Mouse (Mus musculus): ENCODE results near the gene Dnaaf5. TPM values are rescaled to one million over a fixed set of nuclear protein-coding genes. Genes with fewer than 3 reads are reported as not detected.

Gene Dnaaf5
- total RNA-seq (2021), result 10 to 100 TPM; 15.8 to 16.1 TPM
- long read RNA-seq, experiment 1, transcript Dnaaf5-201 (13 exons, 3,450 nt), result major isoform, 23 of 28 reads
- long read RNA-seq, experiment 1, partial matches to known transcripts, result 2 of 28 reads
- long read RNA-seq, experiment 1, other reads (novel, unspliced or antisense), result 3 of 28 reads
- long read RNA-seq, experiment 2, transcript Dnaaf5-201 (13 exons, 3,450 nt), result major isoform, 35 of 50 reads
- long read RNA-seq, experiment 2, partial matches to known transcripts, result 14 of 50 reads
- long read RNA-seq, experiment 2, other reads (novel, unspliced or antisense), result 1 of 50 reads

- peak; percentile 89 to 92 for DNase-seq (ENCODE audit: low spot score in 2 of 2)
Measured at GRCm38 (mm10) chr5:139149681-139150602, at the start of gene Dnaaf5, which contains the start of gene Prkar1b. Gene Dnaaf5, plus strand, starts transcription at chr5:139150223. Gene Prkar1b, minus strand, starts transcription at chr5:139150001.

GRCm38 (mm10) chr5:139101783-139102182 lies 48.2 kb upstream of the Dnaaf5 start:
- no peak for DNase-seq (ENCODE audit: low spot score in 2 of 2)

- DNase-seq (ENCODE audit: low spot score in 2 of 2), result no peak
Measured at GRCm38 (mm10) chr5:139107815-139108214, 42.2 kb upstream of the Dnaaf5 start.

GRCm38 (mm10) chr5:139110140-139110855 lies 39.7 kb upstream of the Dnaaf5 start:
- DNase-seq (ENCODE audit: low spot score in 2 of 2), result no peak

- no peak for DNase-seq (ENCODE audit: low spot score in 2 of 2)
Measured at GRCm38 (mm10) chr5:139111991-139112390, 38.0 kb upstream of the Dnaaf5 start.

GRCm38 (mm10) chr5:139112418-139112817 lies 37.6 kb upstream of the Dnaaf5 start:
- DNase-seq (ENCODE audit: low spot score in 2 of 2), result no peak

GRCm38 (mm10) chr5:139114876-139115275 lies 35.1 kb upstream of the Dnaaf5 start:
- DNase-seq (ENCODE audit: low spot score in 2 of 2), result no peak

- no peak for DNase-seq (ENCODE audit: low spot score in 2 of 2)
Measured at GRCm38 (mm10) chr5:139115507-139115906, 34.5 kb upstream of the Dnaaf5 start.

- DNase-seq (ENCODE audit: low spot score in 2 of 2), result no peak
Measured at GRCm38 (mm10) chr5:139118139-139118960, 31.7 kb upstream of the Dnaaf5 start.

GRCm38 (mm10) chr5:139118961-139119276 lies 31.1 kb upstream of the Dnaaf5 start:
- DNase-seq (ENCODE audit: low spot score in 2 of 2), result no peak

GRCm38 (mm10) chr5:139125717-139126116 lies 24.3 kb upstream of the Dnaaf5 start:
- DNase-seq (ENCODE audit: low spot score in 2 of 2), result no peak

- DNase-seq (ENCODE audit: low spot score in 2 of 2), result no peak
Measured at GRCm38 (mm10) chr5:139128476-139129065, 21.5 kb upstream of the Dnaaf5 start.

GRCm38 (mm10) chr5:139129078-139129477 lies 20.9 kb upstream of the Dnaaf5 start:
- DNase-seq (ENCODE audit: low spot score in 2 of 2), result no peak

GRCm38 (mm10) chr5:139129572-139130151 lies 20.4 kb upstream of the Dnaaf5 start:
- no peak for DNase-seq (ENCODE audit: low spot score in 2 of 2)

- DNase-seq (ENCODE audit: low spot score in 2 of 2), result no peak
Measured at GRCm38 (mm10) chr5:139130351-139130750, 19.7 kb upstream of the Dnaaf5 start.

GRCm38 (mm10) chr5:139134501-139134900 lies 15.5 kb upstream of the Dnaaf5 start:
- no peak for DNase-seq (ENCODE audit: low spot score in 2 of 2)

GRCm38 (mm10) chr5:139136341-139136740 lies 13.7 kb upstream of the Dnaaf5 start:
- no peak for DNase-seq (ENCODE audit: low spot score in 2 of 2)

GRCm38 (mm10) chr5:139137176-139137575 lies 12.8 kb upstream of the Dnaaf5 start:
- no peak for DNase-seq (ENCODE audit: low spot score in 2 of 2)

GRCm38 (mm10) chr5:139138261-139138925 lies 11.6 kb upstream of the Dnaaf5 start:
- no peak for DNase-seq (ENCODE audit: low spot score in 2 of 2)
